ENCODE assay signal across 22 mouse cellular contexts in genomic region chr19:37695146-37695545, GRCm38 (mm10). TPM values are rescaled to one million over a fixed set of nuclear protein-coding genes. Genes with fewer than 3 reads are reported as not detected.
"Had no signal": no experiment of that assay in that cellular context is flagged by ENCODE, and none has a peak within 500 bp of the region (broad histone marks: within the 10 kb centered on the region; RNA-seq: fewer than 3 reads in every experiment).

No protein-coding gene starts in this region.

- H3K9me3 ChIP-seq: midbrain, embryonic 10.5 days; midbrain, embryonic 13.5 days; neural tube, embryonic 12.5 days had no signal

- H3K36me3 ChIP-seq: midbrain, embryonic 10.5 days; midbrain, embryonic 13.5 days; neural tube, embryonic 12.5 days had no signal

- H3K4me3 ChIP-seq: midbrain, embryonic 13.5 days; myocyte; neural tube, embryonic 12.5 days had no signal

- H3K4me2 ChIP-seq: lung, embryonic 14.5 days; midbrain, embryonic 13.5 days had no signal

- DNase-seq: lung, adult 18-20 months; lung, embryonic 14.5 days; lung, postnatal 10 days; lung, postnatal 4 days; right cerebral cortex, adult 18-20 months; right cerebral cortex, postnatal 25 days; right cerebral cortex, postnatal 4 days; spleen, adult 18-20 months; thymus, adult 18-20 months; thymus, postnatal 14 days; thymus, postnatal 36 days had no signal

- H3K9ac ChIP-seq: lung, embryonic 14.5 days; midbrain, embryonic 13.5 days; neural tube, embryonic 12.5 days had no signal

- H3K27ac ChIP-seq: midbrain, embryonic 10.5 days; midbrain, embryonic 13.5 days; neural tube, embryonic 12.5 days had no signal

- ATAC-seq: midbrain, embryonic 13.5 days; midbrain, embryonic 16.5 days had no signal

RNA-seq across cellular contexts. Expression of gene Cyp26a1, which starts 2.5 kb away (rescaled TPM):
- polyA plus RNA-seq: liver, embryonic 16.5 days; lung, embryonic 14.5 days; midbrain, embryonic 13.5 days; neural tube, embryonic 14.5 days had no signal

RNA-seq across cellular contexts. Expression of gene Cyp26c1, which starts 9.8 kb away (rescaled TPM):
- polyA plus RNA-seq: liver, embryonic 16.5 days; lung, embryonic 14.5 days; lung, embryonic 16.5 days; midbrain, embryonic 13.5 days; midbrain, embryonic 16.5 days; neural tube, embryonic 12.5 days; neural tube, embryonic 14.5 days; stomach, embryonic 14.5 days; stomach, embryonic 16.5 days; thymus, postnatal 0 days had no signal
